Mouse (Mus musculus): ENCODE measurements around the gene Mmp14.

DNA sequence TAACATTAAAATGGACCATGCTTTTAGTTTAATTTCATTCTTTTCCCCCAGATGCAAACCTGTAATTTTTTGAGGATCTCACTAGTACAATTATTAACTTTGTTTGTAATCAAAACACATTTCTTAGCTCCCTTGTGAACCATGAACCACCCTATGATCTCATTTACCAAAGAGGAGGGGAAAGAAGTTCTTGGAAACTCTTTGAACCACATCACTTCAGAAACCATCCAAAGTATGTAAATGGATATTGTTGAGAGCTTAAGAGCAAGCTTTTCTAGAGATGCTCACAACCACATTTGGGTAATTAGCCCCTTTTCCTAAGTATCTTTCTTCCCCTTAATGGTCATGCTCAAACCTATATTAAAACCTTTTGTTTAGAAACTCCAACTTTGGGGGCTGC is 37.1 kb upstream of the Mmp14 start:
- TF ChIP-seq EP300 (IDR thresholded peaks at IDR 0.05; ENCODE audit: insufficient read depth, low read depth, low read length) (no peak), POLR2A (IDR thresholded peaks at IDR 0.05; ENCODE audit: insufficient read depth, low read depth, low read length) (no peak), CTCF (IDR thresholded peaks at IDR 0.05) (no peak)

Measured in heart, adult 2 months (tissue).